Mouse (Mus musculus) neural tube, embryonic 10.5 days (tissue): ENCODE data around the gene Hdac9.
A peak's percentile ranks its signal among the peaks of the same experiment; 100 is the strongest.

Experiments used
- DNase-seq: peaks from one replicate; pipeline ENCODE4 v3.0.0-alpha.2; 2017; ENCODE audit warnings: low spot score; ENCODE audit errors: extremely low spot score

The Hdac9 gene

DNA sequence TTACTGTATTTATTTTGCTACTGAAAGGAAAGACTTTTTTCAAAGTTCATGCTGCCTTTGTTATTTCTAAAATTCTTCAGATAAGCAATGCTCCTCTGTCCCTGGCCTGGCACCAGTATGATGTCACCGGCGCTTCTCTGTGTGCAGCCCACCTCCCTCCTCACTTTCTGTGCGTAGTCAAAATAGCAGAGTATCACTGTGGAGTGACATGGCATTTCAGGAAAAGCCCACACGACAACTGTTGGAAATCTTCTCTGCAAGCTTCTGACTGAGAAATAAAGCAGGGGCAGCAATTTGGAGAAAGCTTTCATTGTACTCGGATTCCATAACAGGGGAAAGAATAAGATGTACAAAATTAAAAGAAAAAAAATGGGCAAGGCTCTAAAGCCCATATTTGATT is 302.1 kb downstream of the Hdac9 start:
- no peak for DNase-seq

DNA sequence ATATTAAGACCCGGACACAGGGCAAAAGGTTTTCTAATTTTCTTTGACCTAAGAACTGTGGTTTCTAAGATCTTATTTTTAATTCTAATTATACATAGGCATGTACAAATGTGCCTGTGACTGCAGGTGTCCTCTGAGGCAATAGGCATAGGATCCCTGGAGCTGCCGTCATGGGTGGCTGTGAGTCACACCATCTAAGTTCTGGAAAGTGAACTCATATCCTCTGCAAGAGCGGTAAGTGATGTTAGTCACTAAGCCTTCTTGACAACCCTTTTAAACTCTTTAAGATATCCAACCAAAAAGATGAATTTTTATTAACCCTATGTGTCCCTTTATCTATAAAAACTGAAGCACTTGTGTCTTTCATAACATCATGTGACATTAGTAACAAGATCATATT is 304.4 kb downstream of the Hdac9 start:
- DNase-seq, result no peak

GRCm38 (mm10) chr12:34604521-34604920 is 312.4 kb downstream of the Hdac9 start:
- DNase-seq, result no peak

- DNase-seq, result no peak
Measured at GRCm38 (mm10) chr12:34594167-34594793, 322.6 kb downstream of the Hdac9 start.

GRCm38 (mm10) chr12:34587171-34587570 is 329.7 kb downstream of the Hdac9 start:
- DNase-seq, result peak; percentile 15

DNA sequence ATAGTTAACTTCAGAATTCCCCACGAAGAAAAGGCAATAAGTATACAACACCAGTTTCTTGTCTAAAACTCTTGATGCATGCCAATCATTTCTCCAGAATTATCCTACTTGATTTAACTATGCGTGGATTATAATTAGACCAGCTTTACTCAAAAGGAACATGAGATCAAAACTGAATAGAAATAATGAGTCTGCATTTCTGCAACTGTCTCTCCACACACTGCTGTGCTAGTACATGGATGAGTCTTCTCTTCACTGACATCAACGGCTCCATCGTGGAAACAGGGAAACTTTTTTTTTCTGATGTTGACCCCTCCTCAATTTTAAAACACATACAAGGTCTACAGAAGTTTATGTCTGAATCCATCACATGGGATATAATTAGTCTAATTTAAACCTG is 334.4 kb downstream of the Hdac9 start:
- DNase-seq, result no peak

DNA sequence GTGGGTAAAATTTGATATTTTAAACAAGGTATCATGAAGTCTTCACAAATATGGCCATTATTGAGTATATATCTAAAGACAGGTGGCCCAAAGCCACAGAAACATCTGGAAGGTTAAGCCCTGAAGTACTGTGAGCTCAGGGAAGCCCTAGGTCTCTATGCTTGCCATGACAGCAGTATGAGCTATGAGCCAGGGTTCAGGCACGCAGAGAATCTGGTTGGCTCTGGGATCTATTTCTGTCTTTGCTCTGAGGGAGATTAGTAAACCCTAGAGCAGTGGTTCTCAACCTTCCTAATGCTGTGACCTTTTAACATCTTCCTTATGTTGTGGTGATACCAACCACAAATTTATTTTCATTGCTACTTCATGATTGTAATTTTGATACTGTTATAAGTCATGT is 337.7 kb downstream of the Hdac9 start:
- DNase-seq, result no peak

DNA sequence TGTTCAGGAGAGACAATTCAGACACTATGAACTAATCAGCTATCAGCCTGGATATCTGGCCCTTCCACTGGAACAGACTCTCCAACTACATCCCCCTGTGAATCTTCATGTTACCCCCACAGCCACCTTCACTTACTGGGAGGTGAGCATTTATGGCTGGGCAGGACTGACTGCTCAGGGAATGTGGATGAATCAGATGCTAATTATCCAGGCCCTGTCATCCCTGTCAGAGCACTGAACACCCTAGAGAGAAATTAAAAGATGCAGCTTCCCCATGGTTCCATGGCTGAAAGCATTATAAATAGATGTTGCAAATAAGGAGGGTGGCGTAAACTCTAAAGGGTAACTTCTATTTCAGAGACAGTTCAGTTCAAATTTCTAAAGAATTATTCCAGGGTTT is 345.8 kb downstream of the Hdac9 start:
- DNase-seq, result no peak

DNA sequence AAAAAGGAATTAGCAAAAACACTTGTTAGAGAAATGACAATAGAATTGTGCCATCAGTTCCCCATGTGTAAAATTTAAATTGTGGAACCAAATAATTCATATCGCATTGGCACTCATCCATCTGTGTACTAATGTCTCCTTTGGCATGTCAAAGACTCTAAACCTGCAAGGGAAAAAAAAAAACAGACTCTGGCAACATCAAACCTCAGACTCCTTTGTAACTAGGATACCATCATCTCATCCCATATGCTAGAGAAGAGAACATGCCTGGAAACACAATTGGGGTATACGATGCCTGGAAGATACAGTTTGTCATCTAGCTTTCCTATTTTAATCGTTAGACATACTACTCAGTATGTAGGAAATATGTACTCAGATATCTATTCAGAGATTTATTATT is 347.4 kb downstream of the Hdac9 start:
- no peak for DNase-seq

- DNase-seq, result no peak
Measured at GRCm38 (mm10) chr12:34569052-34569451, 347.8 kb downstream of the Hdac9 start.

- DNase-seq, result no peak
Measured at GRCm38 (mm10) chr12:34562331-34562730, 354.6 kb downstream of the Hdac9 start.

DNA sequence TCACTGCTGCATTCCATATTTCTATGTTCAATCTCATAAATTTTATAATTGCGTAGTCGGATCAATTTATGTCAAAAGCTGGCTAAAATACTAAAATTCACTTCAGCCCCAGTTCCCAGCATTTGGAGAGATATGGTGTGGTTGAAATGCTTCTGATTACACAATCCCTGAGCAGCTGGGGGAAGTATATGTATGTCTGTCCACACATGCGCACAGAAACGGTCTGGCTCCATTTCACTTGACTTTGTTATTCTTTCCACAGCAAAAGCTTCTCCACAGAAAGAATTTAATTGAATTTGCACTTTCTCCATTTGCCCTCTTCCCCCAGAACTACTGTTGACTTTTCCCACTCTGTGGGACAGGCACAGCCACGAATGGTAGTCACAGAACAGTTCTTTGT is 357.9 kb downstream of the Hdac9 start:
- DNase-seq, result no peak

DNA sequence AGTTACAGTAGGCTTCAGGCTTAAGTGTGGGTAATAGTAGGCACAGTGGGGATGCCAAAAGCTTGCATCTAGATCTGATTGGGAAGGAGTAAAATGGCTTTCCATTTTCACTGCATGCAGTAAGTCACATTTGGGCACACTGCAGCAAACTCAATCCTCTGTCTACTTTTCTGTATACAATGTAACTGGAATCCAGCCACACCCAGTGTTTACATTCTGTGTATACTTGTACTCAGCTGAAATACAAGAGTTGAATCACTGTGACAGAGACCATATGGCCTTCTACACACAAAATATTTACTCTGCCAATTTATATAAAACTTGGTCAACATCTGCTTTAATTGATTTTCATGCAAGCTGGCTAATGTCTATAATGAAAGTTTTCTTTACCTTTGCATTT is 362.1 kb downstream of the Hdac9 start:
- no peak for DNase-seq

- no peak for DNase-seq
Measured at GRCm38 (mm10) chr12:34550268-34550667, 366.6 kb downstream of the Hdac9 start.

DNA sequence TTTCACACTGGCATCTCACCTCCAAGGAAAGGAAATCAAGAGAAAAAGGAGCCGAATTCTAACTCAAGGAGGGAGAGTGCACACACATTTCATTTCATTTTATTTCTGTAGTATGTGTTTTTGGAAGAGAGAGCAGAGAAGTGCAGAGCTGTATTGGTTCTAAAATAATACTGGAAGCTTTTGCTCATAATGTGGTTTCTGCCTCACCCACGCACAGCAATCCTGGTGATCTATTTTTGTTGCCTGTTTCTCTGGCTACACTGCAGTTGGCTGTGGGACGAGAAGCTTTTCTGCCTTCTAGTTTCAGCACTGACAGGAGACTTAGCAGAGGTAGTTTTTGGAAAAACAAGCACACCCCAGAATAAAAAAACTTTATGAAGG is 387.7 kb downstream of the Hdac9 start:
- no peak for DNase-seq

- DNase-seq, result peak; percentile 43
Measured at GRCm38 (mm10) chr12:34528201-34529164, 388.4 kb downstream of the Hdac9 start.

GRCm38 (mm10) chr12:34527761-34528160 is 389.1 kb downstream of the Hdac9 start:
- DNase-seq, result no peak

DNA sequence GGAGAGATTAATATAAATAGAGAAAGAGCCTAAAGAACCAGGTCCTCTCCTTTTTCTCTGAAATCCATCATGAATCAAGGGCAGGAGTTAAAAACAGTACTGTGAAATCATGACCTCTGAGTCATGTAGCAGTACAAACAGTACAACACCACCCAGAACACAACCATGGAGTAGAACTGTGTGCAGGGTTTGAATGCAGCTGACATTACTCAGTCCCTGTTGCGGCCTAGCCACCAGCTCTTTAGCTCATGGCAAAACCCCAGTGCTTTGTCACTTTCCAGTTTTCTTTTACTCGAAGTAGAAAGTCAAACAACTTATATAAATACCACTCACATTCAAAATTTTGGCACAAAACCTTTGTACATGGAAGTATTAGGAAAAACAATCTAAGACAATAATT is 395.4 kb downstream of the Hdac9 start:
- no peak for DNase-seq

DNA sequence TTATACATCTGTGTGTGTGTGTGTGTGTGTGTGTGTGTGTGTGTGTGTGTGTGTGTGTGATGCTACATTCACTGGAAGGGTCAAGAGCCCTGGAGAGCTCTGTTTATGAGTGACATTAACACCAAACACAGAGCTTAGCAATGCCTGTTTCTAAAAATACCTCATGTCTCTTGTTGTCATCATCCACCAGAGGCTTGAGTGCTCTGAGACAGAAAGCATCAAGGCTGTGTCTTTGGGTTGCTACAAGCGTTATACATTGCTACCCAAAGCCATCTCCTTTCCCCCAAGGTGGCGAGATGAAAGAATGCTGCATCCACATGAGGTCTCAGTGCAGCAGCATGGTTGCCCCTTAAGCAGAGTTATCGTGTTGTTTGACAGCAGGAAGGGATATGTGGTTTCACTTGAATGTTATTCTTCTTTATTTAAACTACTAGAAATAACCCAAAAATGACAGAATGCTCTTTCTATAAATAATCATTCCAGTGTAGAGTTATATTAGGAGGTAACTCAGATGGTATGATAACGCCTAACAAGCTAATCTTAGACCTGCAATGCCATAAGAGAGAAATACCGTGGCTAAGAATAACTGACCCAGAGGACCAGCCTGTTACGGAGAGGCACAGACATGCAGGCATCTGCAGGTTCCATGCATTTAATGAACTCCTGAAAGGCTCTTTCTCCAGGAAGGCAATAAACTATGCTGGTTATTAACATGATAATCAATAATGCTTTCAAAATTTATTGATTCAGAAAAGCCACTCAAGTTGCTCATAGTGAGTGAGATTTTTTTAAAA is 399.9 kb downstream of the Hdac9 start:
- no peak for DNase-seq

GRCm38 (mm10) chr12:34506345-34506744 is 410.6 kb downstream of the Hdac9 start:
- DNase-seq, result no peak

DNA sequence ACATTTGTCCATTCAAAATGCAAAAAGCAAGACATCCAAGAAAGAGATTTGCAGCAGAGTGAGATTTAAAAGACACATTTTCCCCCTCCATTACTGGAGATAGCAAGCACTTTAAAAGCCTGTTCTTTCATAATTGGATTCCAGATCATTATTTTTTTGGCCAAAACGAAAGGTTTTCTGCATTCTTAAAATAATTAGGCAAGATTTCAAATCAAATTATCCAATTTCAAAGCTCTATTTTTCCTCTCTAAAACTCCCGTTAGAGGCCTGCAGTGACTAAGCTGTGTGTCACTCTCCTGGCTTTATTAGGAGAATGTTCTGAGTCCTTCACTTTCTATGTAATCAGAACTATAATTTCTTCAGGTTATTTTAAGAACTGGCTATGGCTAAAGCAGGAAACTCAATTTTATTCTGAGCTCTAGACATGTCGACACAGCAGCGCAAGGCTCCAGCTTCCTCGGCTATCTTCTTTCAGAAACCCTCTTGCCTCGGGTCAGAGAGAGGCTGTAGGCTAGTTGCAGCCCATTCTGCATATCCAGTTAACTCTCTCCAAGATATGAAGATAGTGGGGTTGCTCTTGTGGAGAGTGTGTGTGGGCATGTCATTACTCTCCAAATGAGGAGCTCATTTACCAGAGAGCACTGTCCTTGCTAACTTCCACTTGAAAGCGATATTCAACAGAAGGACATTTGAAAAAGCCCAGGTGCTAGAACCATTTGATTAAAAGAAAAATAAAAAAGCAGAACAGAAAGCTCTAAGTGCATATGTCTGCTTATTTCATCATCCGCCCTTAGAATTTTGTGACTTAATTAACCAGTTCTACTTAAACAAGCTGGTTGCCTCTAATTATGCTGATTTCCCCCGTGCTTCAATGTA is 417.9 kb downstream of the Hdac9 start:
- no peak for DNase-seq
